In genomic region chr17:64558994-64559540, GRCm38 (mm10) we compare ENCODE assay signal across 9 mouse cellular contexts. TPM values are rescaled to one million over a fixed set of nuclear protein-coding genes. Genes with fewer than 3 reads are reported as not detected.
DNase-seq lines count a peak whose midpoint lies in the region; ATAC-seq and TF ChIP-seq lines count a peak whose summit lies in the region.
"Had no signal": no experiment of that assay in that cellular context is flagged by ENCODE, and none has a peak within 500 bp of the region (broad histone marks: within the 10 kb centered on the region; RNA-seq: fewer than 3 reads in every experiment).

No protein-coding gene starts in this region.

- peaks cover 5% of the 10 kb centered on the region for H3K4me1 ChIP-seq in lung, embryonic 14.5 days (ENCODE audit: insufficient read depth)
- H3K4me1 ChIP-seq in neural tube, embryonic 11.5 days (ENCODE audit: control insufficient read depth, insufficient read depth, low read length), result no peaks in the 10 kb centered on the region; the same call in 1 of the 2 replicates

- H3K4me2 ChIP-seq in lung, embryonic 14.5 days, result peak overlapping the region; percentile 45
- H3K4me2 ChIP-seq in neural tube, embryonic 11.5 days (ENCODE audit: low read depth), result no peak overlapping the region

- H3K27ac ChIP-seq in lung, embryonic 14.5 days (ENCODE audit: low read depth), result no peak overlapping the region; the same call in 1 of the 2 replicates
- no peak overlapping the region for H3K27ac ChIP-seq in neural tube, embryonic 11.5 days (ENCODE audit: low read depth, low read length)

- H3K36me3 ChIP-seq in lung, embryonic 14.5 days (ENCODE audit: insufficient read depth), result no peaks in the 10 kb centered on the region
- H3K36me3 ChIP-seq in neural tube, embryonic 11.5 days (ENCODE audit: control insufficient read depth, insufficient read depth, low read length), result no peaks in the 10 kb centered on the region

- no peak for TF ChIP-seq CTCF in lung, embryonic 14.5 days (IDR thresholded peaks at IDR 0.05; ENCODE audit: low read depth)

- WGBS in lung, embryonic 14.5 days, result 2% methylated on average over 4 of the region's 4 CpGs
- WGBS in neural tube, embryonic 11.5 days, result 6% methylated on average over 4 of the region's 4 CpGs

- no peaks in the 10 kb centered on the region for H3K9me3 ChIP-seq in lung, embryonic 14.5 days (ENCODE audit: low read depth, low read length)
- H3K9me3 ChIP-seq in neural tube, embryonic 11.5 days (ENCODE audit: control insufficient read depth, low read length), result no peaks in the 10 kb centered on the region

- no peaks in the 10 kb centered on the region for H3K27me3 ChIP-seq in lung, embryonic 14.5 days (ENCODE audit: insufficient read depth, low read length)
- H3K27me3 ChIP-seq in neural tube, embryonic 11.5 days (ENCODE audit: control insufficient read depth, insufficient read depth, low read length), result no peaks in the 10 kb centered on the region

- peak; percentile 77 for DNase-seq in lung, embryonic 14.5 days
- no peak for DNase-seq in lung, postnatal 4 days
- DNase-seq in embryo, embryonic 10.5 days (ENCODE audit: low spot score), result peak; percentile 75
- DNase-seq in hindlimb bud, embryonic 11.5 days (ENCODE audit: extremely low spot score, low read depth, low spot score), result peak; percentile 5
- peak; percentile 50 for DNase-seq in neural tube, embryonic 11.5 days (ENCODE audit: low spot score)
- no peak for DNase-seq in ovary, postnatal 36 days (ENCODE audit: low spot score)
- DNase-seq in layer of hippocampus, adult 9-10 months (ENCODE audit: low spot score), result no peak
- no peak for DNase-seq in urinary bladder, postnatal 10 days (ENCODE audit: low spot score)
- DNase-seq: adrenal gland, adult 2 months had no signal

- H3K4me3 ChIP-seq in lung, embryonic 14.5 days (ENCODE audit: low read depth, low read length), result no peak overlapping the region
- no peak overlapping the region for H3K4me3 ChIP-seq in neural tube, embryonic 11.5 days (ENCODE audit: low read depth, low read length)

- no peak overlapping the region for H3K9ac ChIP-seq in lung, embryonic 14.5 days
- H3K9ac ChIP-seq in neural tube, embryonic 11.5 days (ENCODE audit: low read length), result no peak overlapping the region

- peak; percentile 90 for ATAC-seq in lung, embryonic 14.5 days (ENCODE audit: insufficient read depth)
- ATAC-seq in neural tube, embryonic 11.5 days (ENCODE audit: insufficient read depth, low FRiP score, low TSS enrichment), result no peak

RNA-seq across cellular contexts. Expression of gene Man2a1, which starts 41.5 kb away (rescaled TPM):
- 9.0 and 10.3 TPM in 2 replicates for polyA plus RNA-seq in lung, embryonic 14.5 days (2014; fragmentation: Nextera tagmentation; extraction: Ambion mirVana)
- 4.7 and 4.8 TPM in 2 replicates for polyA plus RNA-seq in neural tube, embryonic 11.5 days (2014; fragmentation: Nextera tagmentation; extraction: Ambion mirVana)

Comparison
In these comparisons a context has a peak if more than half of its experiments do, and no peak if none do; other contexts are left out.
1. DNase-seq: peak in lung, embryonic 14.5 days (single experiment), embryo, embryonic 10.5 days (single experiment), hindlimb bud, embryonic 11.5 days (single experiment) and neural tube, embryonic 11.5 days (single experiment); none in lung, postnatal 4 days (0 of 2), ovary, postnatal 36 days (single experiment), layer of hippocampus, adult 9-10 months (single experiment) and urinary bladder, postnatal 10 days (single experiment).